Mouse (Mus musculus): Measurements from ENCODE around the gene Rab27a. TPM values are rescaled to one million over a fixed set of nuclear protein-coding genes. Genes with fewer than 3 reads are reported as not detected.
A peak's percentile ranks its signal among the peaks of the same experiment; 100 is the strongest.
"Not testable (repeated sequence)": the region's sequence is repeated elsewhere in the genome, so short reads cannot be mapped to it uniquely, and the experiment has no call there.

Gene Rab27a
- total RNA-seq, 2 experiments from 2014 or later, result 3.6 to 4.4 TPM

DNA sequence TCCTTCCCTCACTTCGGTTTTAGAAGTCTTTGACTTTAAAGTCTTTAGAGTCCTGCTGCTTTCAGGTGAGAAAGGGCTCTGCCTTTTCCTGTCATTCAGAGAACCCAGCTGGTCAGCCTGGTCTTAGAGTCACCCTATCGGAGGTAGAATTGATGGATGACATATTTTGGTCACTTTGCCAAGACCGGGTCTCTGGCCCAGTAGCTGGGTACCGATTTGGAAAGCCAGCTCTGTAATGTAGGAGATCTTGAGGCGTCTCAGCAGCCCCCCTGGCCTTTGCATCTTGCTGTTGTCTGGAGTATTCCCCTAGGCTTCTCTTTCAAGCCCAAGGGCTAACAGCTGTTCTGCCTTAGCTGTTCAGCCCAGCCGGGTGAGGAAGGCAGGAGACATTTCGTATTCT lies 550 bp downstream of the Rab27a start:
- intact Hi-C loops (cut with DNase I), result loop anchor here (2.0 kb wide), 2 partner anchors 26 to 76 kb away; no protein-coding TSS in a partner anchor
- peak in 1 of 2 experiments; percentile 12 for DNase-seq

- no peak for DNase-seq
- intact Hi-C loops (cut with DNase I), result loop anchor here (2.0 kb wide), 2 partner anchors 25 to 77 kb away; no protein-coding TSS in a partner anchor
Observed at GRCm38 (mm10) chr9:73045711-73046110, 1.1 kb downstream of the Rab27a start.

DNA sequence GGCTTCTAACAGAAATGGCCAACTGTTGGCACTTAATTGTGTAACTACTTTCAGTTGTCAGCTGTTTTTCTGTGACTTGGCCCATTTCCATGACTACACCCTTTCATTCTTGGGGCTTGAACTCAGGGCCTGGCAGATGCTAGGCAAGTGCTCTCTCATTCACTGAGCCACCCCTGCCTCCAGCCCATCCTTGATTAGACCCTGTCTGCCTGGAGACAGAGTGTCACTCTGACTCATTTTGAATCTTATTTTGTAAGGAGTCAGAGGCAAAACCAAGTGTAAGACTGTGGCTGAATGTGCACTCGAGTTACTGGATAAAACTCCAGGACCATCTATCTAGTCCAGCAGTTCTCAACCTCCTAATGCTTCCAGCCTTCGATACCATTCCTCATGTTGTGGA lies 3.3 kb downstream of the Rab27a start:
- no peak for DNase-seq
- intact Hi-C loops (cut with DNase I), result no loop called here

DNA sequence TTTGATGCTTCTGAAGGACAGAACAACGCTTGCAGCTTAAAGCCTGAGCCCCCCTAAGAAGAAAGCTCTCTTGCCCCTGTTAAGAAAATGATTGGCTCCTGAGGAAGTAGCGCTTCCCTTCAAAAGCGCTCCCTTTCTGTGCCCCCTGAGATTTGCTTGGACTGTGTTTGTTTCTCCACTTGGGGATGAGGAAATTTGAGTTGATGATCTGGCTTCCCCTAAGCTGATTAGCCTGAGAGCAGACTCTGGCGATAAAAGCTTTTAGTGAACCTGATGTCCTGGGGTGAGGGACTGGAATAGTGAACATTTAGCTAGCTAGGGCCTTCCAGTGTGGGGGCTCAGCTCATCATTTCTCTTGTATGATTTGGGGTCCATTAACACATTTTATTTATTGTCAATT lies 4.3 kb downstream of the Rab27a start:
- no peak for DNase-seq
- intact Hi-C loops (cut with DNase I), result no loop called here

DNA sequence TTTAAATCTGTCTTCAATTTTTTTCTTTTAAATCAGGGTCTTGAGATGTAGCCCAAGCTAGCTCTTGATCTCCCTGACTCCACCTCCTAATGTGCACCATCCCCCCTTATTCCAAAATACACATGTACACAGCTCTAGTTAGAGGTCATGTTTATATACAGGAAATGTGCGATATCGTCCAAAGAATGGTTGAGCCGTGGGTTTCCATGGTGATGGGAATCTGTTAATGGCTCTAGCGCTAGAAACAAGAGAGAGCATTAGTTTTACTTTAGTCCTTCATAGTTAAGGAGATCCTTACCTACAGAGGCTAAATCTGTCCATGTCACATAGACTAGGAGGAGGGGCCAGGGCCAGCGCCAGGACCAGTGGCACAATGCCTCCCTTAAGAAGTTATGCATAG lies 5.2 kb downstream of the Rab27a start:
- DNase-seq, result no peak
- intact Hi-C loops (cut with DNase I), result no loop called here

DNA sequence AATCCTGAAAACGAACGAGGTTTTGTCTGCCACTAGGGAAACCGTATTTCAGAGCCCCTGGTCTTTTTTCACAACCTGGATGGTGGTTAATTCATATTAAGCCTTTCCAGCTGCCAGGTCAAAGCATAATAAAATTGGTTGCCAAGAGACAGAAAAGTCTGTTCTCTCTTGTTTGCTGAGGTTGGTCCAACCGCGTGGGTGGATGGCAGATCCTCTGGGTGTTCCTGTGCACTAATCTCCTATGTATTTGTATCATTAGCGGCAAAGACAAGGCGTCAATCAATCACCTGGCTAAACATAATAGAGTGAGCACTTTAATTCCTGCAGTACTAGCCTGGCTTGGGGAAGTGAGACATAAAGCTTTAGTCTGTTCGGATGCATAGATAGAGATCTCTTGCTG lies 6.0 kb downstream of the Rab27a start:
- intact Hi-C loops (cut with DNase I), result no loop called here
- DNase-seq, result no peak

DNA sequence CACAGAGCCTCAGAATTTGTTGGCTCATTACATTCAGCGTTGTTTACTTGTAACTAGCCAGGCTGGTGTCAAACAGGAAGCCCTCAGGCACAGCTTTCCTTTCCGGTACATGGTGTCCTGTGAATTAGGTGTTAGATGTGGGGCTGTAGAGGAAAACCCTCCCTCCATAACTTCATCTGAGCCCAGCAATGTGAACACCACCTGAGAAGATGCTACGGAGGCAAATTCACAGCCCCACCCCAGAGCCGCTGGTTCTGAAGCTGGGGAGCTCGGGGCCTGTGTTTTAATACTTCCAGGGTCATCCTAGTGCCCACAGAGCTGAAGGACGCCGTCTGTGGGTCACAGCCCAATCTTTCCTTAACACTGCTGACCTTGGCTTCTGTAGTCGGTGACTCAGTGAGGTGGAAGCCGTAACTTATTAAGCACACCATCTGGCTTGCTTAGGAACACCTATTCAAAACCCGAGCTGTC lies 10.8 kb downstream of the Rab27a start:
- DNase-seq, result peak in 1 of 2 experiments; percentile 14
- intact Hi-C loops (cut with DNase I), result no loop called here

GRCm38 (mm10) chr9:73059224-73059623 lies 14.6 kb downstream of the Rab27a start:
- intact Hi-C loops (cut with DNase I), result no loop called here
- DNase-seq, result no peak

DNA sequence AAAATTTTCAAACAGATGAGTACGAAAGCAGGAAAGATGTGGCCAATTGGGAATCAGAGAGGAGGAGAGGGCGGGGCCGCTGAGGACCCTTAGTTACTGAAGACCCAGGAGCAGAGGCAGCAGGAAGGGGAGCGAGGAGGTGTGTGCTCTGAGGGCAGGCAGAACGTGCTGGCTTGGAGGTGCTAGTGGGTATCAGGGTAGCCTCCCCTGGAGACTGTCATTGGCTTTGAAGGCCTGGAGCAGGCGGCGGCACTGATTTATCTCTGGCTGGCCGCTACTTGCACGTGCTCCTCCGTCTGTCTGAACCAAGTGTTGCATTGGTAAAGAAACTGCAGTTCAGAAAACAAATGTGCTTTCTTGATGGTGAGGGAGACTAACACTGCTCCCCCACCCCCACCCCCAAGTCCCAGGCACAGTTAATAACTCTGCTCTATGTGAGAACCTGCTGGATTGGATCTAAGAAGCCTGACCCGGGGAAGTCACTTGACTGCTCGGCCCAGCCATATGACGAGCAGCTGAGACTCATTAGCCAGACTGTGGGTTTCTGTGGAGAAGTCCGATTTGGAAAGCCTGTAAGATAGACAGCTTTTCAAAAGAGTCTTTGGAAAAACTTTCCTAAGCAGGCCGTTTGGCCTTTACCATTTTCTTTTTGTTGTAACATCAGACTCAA lies 19.1 kb downstream of the Rab27a start:
- intact Hi-C loops (cut with DNase I), result no loop called here
- DNase-seq, result no peak

GRCm38 (mm10) chr9:73067086-73067485 lies 22.4 kb downstream of the Rab27a start:
- DNase-seq, result no peak
- intact Hi-C loops (cut with DNase I), result no loop called here

DNA sequence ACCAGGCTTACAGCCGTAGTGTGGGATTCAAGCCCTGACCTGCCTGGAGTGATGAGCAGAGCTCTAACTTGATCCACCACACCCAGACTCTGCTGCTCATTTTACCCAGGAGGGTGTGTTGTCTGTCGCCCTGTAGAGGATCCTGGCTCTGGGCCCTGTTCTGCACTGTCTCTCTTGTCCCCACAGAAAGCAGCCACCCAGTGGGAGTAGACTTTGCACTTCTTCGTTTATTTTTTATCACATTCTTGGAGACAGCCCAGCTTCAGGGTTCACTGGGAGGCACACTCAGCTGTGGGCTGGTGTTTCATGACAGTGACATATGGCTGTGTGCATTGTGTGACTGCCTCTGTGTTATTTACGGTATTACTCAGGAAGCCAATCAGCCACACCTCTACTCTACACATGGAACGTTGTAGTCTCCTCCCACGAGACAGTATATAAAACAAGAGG lies 23.6 kb downstream of the Rab27a start:
- intact Hi-C loops (cut with DNase I), result no loop called here
- peak in 1 of 2 experiments; percentile 12 for DNase-seq

DNA sequence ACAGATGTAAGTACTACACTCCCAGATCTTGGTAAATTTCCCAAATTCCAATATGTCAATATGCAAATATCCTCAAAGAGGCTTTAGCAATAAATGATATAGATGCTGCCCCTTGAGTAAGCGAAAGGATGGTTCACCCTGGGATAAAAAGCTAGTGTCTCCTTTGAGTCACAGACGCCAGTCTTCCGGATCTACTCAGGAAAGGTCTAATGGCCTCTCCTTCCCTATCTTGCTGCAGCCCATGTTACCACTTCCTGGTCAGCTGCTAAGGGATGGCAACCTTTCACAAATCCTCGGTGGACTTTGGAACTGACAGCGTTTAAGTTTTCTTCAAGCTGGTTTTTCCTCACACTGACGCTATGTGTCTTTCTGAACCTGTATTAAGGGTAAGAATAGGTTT lies 24.0 kb downstream of the Rab27a start:
- intact Hi-C loops (cut with DNase I), result no loop called here

DNA sequence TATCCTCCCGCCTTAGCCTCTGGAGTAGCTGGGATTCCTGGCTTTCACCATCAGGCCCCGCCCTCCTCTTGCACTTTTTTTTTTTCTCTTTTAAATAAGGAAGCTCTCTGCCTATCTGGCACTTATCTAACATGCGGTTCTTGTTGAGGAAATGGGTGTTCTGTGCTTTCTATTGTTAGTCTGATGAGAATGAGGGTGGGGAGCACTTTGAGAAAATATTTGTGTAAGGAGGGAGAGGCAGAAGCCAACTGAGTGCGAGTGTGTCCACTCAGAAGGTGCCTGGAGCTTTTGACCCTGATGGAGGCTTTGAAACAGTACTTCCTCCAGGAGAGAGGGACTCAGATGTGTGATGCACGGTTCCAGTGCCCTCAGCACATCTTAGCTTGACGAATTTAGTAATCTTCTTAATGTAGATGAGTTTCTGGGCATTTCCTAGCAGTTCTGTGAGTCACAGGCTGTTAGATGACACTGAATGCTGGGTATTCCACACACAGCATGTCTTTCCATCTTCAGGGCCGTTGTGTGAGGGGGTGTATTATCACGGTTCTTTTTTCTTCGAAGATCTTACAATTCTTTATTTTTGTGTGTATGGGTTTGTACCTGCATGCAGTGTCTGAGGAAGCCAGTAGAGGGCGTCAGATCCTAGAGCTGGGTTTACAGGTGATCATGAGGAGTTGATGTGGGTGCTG lies 26.5 kb downstream of the Rab27a start:
- intact Hi-C loops (cut with DNase I), result loop anchor here (2.0 kb wide), 1 partner anchor 26 kb away; the partner anchor contains the start of gene Rab27a
- no peak for DNase-seq

More for the DNA sequence above, 24.0 kb downstream of the Rab27a start:
- DNase-seq, result no peak

DNA sequence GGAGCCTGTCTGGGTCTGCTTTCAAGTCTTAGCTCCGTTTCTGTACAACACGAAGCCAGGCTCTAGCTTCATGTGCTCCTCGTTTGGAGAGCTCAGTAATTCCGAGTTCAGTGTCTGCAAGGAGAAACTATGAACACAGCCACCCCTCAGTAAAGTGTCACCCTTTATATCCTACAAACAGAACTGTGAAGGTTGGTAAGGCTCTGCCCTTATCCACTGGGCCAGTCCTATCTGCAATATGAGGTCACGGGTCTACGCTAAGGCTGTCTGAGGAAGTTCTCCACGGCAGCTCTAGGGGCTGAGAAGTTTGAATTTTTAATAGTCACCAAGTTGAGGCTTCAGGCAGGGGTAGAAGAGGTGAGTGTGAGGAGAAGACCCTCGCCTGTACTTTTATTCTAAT lies 27.8 kb downstream of the Rab27a start:
- DNase-seq, result no peak
- intact Hi-C loops (cut with DNase I), result no loop called here

- DNase-seq, result no peak
- intact Hi-C loops (cut with DNase I), result no loop called here
Observed at GRCm38 (mm10) chr9:73073169-73073568, 28.5 kb downstream of the Rab27a start.

GRCm38 (mm10) chr9:73079349-73079748 lies 34.7 kb downstream of the Rab27a start:
- intact Hi-C loops (cut with DNase I); DNase-seq: not testable (repeated sequence)

DNA sequence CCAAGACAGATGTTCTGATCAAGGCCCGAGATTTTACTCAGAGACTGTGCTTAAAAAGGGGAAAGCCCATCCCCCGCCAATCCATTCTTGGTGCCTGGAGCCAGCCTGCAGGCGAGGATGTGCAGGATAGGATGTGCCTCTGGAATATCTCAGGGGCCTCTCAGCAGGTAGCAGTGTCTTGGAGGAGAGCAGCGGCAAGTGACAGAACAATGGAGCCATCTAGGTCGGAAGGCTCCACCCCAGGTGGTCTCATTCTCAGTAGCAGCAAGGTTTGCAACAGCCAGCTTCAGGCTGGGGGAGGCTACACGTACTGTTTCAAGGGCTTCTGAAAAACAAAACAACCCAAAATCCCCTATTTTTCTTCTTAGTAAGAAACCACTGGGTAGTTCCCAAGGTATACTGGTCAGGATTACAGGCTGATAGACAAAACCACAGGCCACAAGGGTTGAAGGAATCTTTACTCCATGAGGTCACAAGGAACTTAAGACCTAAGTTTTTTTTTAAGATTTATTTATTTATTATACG lies 35.2 kb downstream of the Rab27a start:
- intact Hi-C loops (cut with DNase I), result no loop called here

DNA sequence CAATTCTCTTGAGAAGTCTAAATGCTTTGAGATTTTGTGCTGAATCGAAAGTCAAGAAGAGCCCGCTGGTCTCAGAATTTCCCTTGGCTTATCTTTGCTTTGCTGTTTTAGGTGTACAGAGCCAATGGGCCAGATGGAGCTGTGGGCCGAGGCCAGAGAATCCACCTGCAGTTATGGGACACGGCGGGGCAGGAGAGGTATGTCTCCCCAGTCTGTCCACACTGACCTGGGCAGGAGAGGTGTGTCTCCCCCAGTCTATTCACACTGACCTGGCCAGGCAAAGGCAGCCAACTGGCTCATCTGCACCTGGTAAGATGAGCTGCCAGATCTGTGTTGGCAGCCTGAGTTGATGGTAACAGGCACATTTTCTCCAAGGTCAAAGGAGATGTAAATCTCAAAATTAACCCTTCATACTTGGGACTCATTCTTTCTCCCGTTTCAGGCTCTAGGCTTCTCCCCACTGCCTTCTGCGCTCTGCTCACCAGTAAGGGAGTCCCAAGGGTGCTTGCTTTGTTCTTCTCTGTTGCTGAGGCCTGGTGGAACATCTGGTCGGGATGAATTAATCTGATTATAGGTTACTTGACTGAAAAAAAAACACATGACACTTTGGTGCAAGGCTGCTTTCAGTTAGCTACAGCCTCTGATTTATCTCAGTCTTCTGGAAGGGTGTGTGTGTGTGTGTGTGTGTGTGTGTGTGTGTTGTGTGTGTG lies 37.8 kb downstream of the Rab27a start:
- intact Hi-C loops (cut with DNase I), result no loop called here
- no peak for DNase-seq

More for the DNA sequence above, 35.2 kb downstream of the Rab27a start:
- no peak for DNase-seq

DNA sequence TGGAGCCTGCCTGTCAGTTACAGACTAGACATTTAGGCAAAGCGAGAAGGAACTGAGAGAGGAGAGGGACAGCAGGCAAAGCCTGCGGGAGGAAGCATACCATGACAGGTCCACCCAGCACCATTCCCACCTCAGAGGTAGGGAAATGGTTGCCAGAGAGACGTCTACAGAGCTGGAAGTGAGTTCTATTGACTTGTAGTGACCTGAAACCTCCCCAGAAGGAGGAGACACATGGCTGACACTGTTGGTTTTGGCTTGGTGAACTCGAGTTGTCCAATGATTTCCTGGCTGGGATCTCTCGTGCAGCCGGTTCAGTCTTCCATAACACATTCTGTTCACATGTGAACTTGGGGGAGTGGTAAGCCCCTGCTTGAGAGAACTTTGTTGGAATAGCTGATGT lies 39.3 kb downstream of the Rab27a start:
- no peak for DNase-seq
- intact Hi-C loops (cut with DNase I), result no loop called here

DNA sequence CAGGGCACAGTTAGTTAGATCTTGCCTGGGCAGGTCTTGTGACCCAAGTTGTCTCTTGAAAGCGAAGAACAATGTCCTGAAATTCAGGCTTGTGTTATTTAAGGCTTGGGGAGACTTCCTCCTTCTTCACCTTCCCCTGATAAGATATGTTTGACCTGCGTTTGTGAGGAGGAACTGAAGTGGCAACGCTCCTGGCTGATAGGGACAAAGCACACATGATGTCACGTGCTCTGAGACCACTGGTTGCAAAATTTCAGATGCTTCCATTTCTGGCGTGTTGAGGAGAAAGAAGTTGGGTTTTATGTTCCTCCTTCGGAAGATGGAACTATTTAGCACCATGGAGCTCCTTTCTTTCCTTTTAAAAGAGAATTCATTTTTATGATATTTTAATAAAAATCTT lies 41.2 kb downstream of the Rab27a start:
- DNase-seq, result no peak
- intact Hi-C loops (cut with DNase I), result no loop called here

- DNase-seq, result no peak
- intact Hi-C loops (cut with DNase I), result no loop called here
Observed at GRCm38 (mm10) chr9:73087121-73087520, 42.5 kb downstream of the Rab27a start.
